Comparison of ENCODE assay signal across 18 mouse cellular contexts in the genomic region with DNA sequence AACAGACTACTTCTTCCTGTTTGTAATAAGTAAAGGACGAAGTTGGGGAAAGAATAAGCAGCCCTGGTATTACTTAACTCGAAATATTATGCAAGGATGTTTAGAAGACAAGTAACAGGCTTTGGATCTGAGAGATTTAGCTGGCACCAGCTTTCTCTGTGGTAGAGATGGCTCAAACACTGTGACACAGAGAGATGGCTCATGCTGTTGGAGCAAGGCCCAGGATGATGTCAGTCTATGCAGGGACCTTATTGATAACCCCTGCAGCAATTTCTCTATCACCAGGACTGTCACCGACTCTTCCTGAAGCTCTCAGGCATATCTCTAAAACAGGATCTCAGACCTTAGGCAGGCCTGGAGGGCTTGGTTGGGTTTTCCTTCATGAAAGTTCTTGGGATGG.
DNase-seq lines count a peak whose midpoint lies in the region; ATAC-seq lines count a peak whose summit lies in the region.
"Had no signal": no experiment of that assay in that cellular context is flagged by ENCODE, and none has a peak within 500 bp of the region (broad histone marks: within the 10 kb centered on the region; RNA-seq: fewer than 3 reads in every experiment).

No protein-coding gene starts in this region.

- 42% methylated on average over 3 of the region's 3 CpGs for WGBS in heart, embryonic 12.5 days
- 82% methylated on average over 3 of the region's 3 CpGs for WGBS in hindbrain, embryonic 16.5 days

- intact Hi-C loops in left cerebral cortex, postnatal 36 days (cut with DNase I) = loop anchor here (5.0 kb wide), 1 partner anchor 179 kb away; no protein-coding TSS in a partner anchor

- no peak for ATAC-seq in heart, embryonic 12.5 days (ENCODE audit: insufficient number of reproducible peaks, low FRiP score)
- no peak for ATAC-seq in hindbrain, embryonic 16.5 days
- ATAC-seq: intestine, embryonic 15.5 days had no signal

- H3K4me3 ChIP-seq in heart, embryonic 12.5 days = no peak overlapping the region
- no peak overlapping the region for H3K4me3 ChIP-seq in hindbrain, embryonic 16.5 days (ENCODE audit: low read length)
- H3K4me3 ChIP-seq: embryonic facial prominence, embryonic 12.5 days; forebrain, embryonic 12.5 days; hindbrain, embryonic 12.5 days; intestine, embryonic 15.5 days; layer of hippocampus, adult 2 months; midbrain, embryonic 10.5 days; stomach, embryonic 15.5 days had no signal

- no peaks in the 10 kb centered on the region for H3K36me3 ChIP-seq in heart, embryonic 12.5 days
- no peaks in the 10 kb centered on the region for H3K36me3 ChIP-seq in hindbrain, embryonic 16.5 days (ENCODE audit: control insufficient read depth, insufficient read depth, low read length)
- H3K36me3 ChIP-seq: embryonic facial prominence, embryonic 12.5 days; forebrain, embryonic 12.5 days; hindbrain, embryonic 12.5 days; intestine, embryonic 15.5 days; midbrain, embryonic 10.5 days; stomach, embryonic 15.5 days had no signal

- no peaks in the 10 kb centered on the region for H3K27me3 ChIP-seq in heart, embryonic 12.5 days (replicated peaks)
- H3K27me3 ChIP-seq in hindbrain, embryonic 16.5 days (replicated peaks; ENCODE audit: control insufficient read depth, insufficient read depth, low read length) = no peaks in the 10 kb centered on the region
- H3K27me3 ChIP-seq: embryonic facial prominence, embryonic 12.5 days; forebrain, embryonic 12.5 days; hindbrain, embryonic 12.5 days; intestine, embryonic 15.5 days; stomach, embryonic 15.5 days had no signal

- no peak overlapping the region for H3K4me2 ChIP-seq in heart, embryonic 12.5 days
- H3K4me2 ChIP-seq in hindbrain, embryonic 16.5 days (ENCODE audit: low read length) = no peak overlapping the region
- H3K4me2 ChIP-seq: embryonic facial prominence, embryonic 12.5 days; forebrain, embryonic 12.5 days; heart, embryonic 11.5 days; hindbrain, embryonic 12.5 days; intestine, embryonic 15.5 days; lung, embryonic 14.5 days; stomach, embryonic 15.5 days had no signal

- H3K9ac ChIP-seq in heart, embryonic 12.5 days = no peak overlapping the region
- H3K9ac ChIP-seq in hindbrain, embryonic 16.5 days (ENCODE audit: low read depth, low read length) = no peak overlapping the region
- H3K9ac ChIP-seq: embryonic facial prominence, embryonic 12.5 days; forebrain, embryonic 12.5 days; hindbrain, embryonic 12.5 days; intestine, embryonic 15.5 days; lung, embryonic 14.5 days; stomach, embryonic 15.5 days had no signal

- H3K4me1 ChIP-seq in heart, embryonic 12.5 days (replicated peaks) = peaks cover 5% of the 10 kb centered on the region; the same call in 1 of the 2 replicates
- no peaks in the 10 kb centered on the region for H3K4me1 ChIP-seq in hindbrain, embryonic 16.5 days (ENCODE audit: control insufficient read depth, insufficient read depth, low read depth, low read length)
- H3K4me1 ChIP-seq: forebrain, embryonic 12.5 days; hindbrain, embryonic 12.5 days; intestine, embryonic 15.5 days; midbrain, embryonic 10.5 days; stomach, embryonic 15.5 days had no signal

- no peaks in the 10 kb centered on the region; the same call in 1 of the 2 replicates for H3K9me3 ChIP-seq in heart, embryonic 12.5 days (replicated peaks)
- no peaks in the 10 kb centered on the region; the same call in 1 of the 2 replicates for H3K9me3 ChIP-seq in hindbrain, embryonic 16.5 days (ENCODE audit: control insufficient read depth, low read length)
- H3K9me3 ChIP-seq: embryonic facial prominence, embryonic 12.5 days; forebrain, embryonic 12.5 days; hindbrain, embryonic 12.5 days; intestine, embryonic 15.5 days; midbrain, embryonic 10.5 days; stomach, embryonic 15.5 days had no signal

- H3K27ac ChIP-seq in heart, embryonic 12.5 days (ENCODE audit: poor library complexity, severe bottlenecking) = no peak overlapping the region
- no peak overlapping the region for H3K27ac ChIP-seq in hindbrain, embryonic 16.5 days (ENCODE audit: low read depth, low read length)
- H3K27ac ChIP-seq: embryonic facial prominence, embryonic 12.5 days; forebrain, embryonic 12.5 days; hindbrain, embryonic 12.5 days; intestine, embryonic 15.5 days; kidney, postnatal 0 days; layer of hippocampus, adult 2 months; midbrain, embryonic 10.5 days; stomach, embryonic 15.5 days had no signal

- peak; percentile 43 to 53 for DNase-seq in heart, adult 18-20 months
- peak; percentile 47 to 51 for DNase-seq in adrenal gland, adult 18-20 months (ENCODE audit: low spot score in 2 of 2)
- DNase-seq in adrenal gland, postnatal 14 days = peak; percentile 80
- DNase-seq in lung, postnatal 14 days = peak; percentile 31
- DNase-seq in left cerebral cortex, postnatal 36 days (ENCODE audit: low spot score in 2 of 2) = no peak
- DNase-seq: lung, embryonic 14.5 days; thymus, postnatal 14 days had no signal

Comparison
In these comparisons a context has a peak if more than half of its experiments do, and no peak if none do; other contexts are left out.
1. DNase-seq: peak in heart, adult 18-20 months (2 of 2), adrenal gland, adult 18-20 months (2 of 2), adrenal gland, postnatal 14 days (single experiment) and lung, postnatal 14 days (single experiment); none in left cerebral cortex, postnatal 36 days (0 of 2).